Mouse (Mus musculus): ENCODE measurements at regions not wholly inside any gene's neighbourhood (a gene's known extent, or its start where the extent isn't known, plus 50 kb on each side); places are given as distances from the start of the nearest gene placed in this dataset.

DNA sequence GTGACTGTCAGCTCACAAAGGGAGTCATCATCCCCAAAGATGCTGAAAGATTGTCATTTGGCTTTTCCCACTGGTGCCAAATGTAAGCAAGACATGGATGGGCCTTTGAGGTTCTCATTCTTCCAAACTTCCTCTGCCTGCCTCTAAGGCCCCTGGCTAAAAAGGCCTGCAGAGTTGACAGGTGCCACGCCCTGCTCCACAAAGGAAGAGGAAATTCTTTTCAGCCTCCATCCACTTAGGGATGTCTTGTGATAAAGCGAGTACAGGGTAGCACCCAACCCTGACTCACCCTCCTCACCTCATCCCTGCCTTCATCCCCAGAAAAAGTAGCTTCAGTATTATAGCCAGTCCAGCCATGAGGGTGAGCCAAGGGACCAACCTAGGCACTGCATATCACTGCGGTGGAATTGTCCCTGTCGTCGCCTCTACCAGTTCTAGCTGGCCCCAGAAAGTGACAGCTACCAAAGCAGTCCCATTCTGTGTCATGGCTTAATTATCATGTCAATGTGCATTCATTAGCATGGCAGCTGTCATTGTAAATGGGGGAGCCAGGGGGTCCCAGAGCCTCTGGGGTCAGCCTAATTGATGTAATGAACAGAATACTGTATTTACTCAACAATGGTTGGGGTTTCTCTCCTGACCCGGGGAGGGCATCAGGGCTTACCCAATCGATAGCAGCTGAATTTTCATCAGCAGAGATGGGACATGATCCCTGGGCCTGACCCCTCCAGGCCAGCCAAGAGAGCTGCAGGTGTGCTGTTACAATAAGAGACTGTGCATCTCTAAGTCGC lies 104.5 kb upstream of the Tbx20 start:
- Histone ChIP-seq H3K27me3 (ENCODE audit: control insufficient read depth, insufficient read depth, low read length) (no peaks in the 10 kb centered on the region), H3K27ac (no peak overlapping the region), H3K36me3 (ENCODE audit: control insufficient read depth, insufficient read depth, low read length) (no peaks in the 10 kb centered on the region), H3K4me1 (ENCODE audit: control insufficient read depth, insufficient read depth, low read length) (no peaks in the 10 kb centered on the region), H3K79me2 (replicated peaks; ENCODE audit: control insufficient read depth, insufficient read depth, low read length) (no peaks in the 10 kb centered on the region; the same call in 1 of the 2 replicates), H3K4me3 (no peak overlapping the region), H3K9ac (ENCODE audit: low read depth, low read length) (no peak overlapping the region)
- WGBS = 74% methylated on average over 8 of the region's 8 CpGs
- TF ChIP-seq CTCF (IDR thresholded peaks at IDR 0.05) (no peak), EP300 (IDR thresholded peaks at IDR 0.05; ENCODE audit: insufficient read depth, low read depth, low read length) (no peak), POLR2A (IDR thresholded peaks at IDR 0.05; ENCODE audit: insufficient read depth, low read depth, low read length) (no peak)
- no peak for DNase-seq
- intact Hi-C loops (cut with DNase I) = no loop called here

DNA sequence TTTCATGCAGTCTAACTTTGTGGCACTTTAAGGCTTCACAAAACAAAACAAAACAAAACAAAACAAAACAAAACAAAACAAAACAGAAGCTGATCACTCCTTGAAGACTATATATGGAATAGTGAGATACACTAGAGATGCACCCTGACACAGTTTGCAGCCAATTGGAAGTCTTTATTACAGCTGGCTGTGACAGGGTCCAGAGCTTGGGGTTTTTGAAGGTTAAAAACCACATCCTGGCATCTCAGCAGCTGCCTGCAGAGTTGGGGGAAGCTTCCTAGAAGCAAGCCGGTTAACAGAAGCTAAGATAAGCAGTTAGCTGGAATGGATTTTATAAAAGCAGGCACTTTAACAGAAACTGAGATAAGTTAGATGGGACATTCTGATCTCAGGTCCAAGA lies 105.6 kb upstream of the Tbx20 start:
- WGBS = 31% methylated on average over 1 of the region's 1 CpGs
- H3K4me1 ChIP-seq (ENCODE audit: control insufficient read depth, insufficient read depth, low read length) = no peaks in the 10 kb centered on the region
- TF ChIP-seq POLR2A (IDR thresholded peaks at IDR 0.05; ENCODE audit: insufficient read depth, low read depth, low read length) (no peak), CTCF (IDR thresholded peaks at IDR 0.05) (no peak), EP300 (IDR thresholded peaks at IDR 0.05; ENCODE audit: insufficient read depth, low read depth, low read length) (no peak)

DNA sequence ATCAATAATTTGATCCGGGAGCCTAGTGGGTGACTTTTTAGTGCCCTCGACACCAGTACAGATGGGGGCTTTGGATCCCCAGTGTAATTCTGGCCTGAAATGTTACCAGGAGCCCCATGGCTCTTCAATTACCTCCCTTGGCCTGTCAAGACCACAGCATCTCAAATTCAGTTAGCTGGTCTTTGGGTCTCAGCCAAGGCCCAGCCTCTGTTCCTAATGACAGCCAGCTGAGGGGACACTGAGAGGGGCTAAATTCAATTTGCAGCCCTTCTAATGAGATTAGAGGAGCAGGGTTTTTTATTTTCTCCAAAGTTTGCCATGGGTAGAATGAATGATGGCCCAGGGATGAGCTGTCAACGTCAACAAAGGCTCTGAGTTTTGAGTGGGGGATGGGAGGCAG lies 109.9 kb upstream of the Tbx20 start:
- H3K9ac ChIP-seq (ENCODE audit: low read depth, low read length) = no peak overlapping the region
- H3K4me1 ChIP-seq (ENCODE audit: control insufficient read depth, insufficient read depth, low read length) = no peaks in the 10 kb centered on the region
- 61% methylated on average over 3 of the region's 3 CpGs for WGBS
- no peaks in the 10 kb centered on the region for H3K36me3 ChIP-seq (ENCODE audit: control insufficient read depth, insufficient read depth, low read length)
- TF ChIP-seq POLR2A (IDR thresholded peaks at IDR 0.05; ENCODE audit: insufficient read depth, low read depth, low read length) (no peak), EP300 (IDR thresholded peaks at IDR 0.05; ENCODE audit: insufficient read depth, low read depth, low read length) (no peak), CTCF (IDR thresholded peaks at IDR 0.05) (no peak)
- H3K27ac ChIP-seq = no peak overlapping the region
- H3K4me3 ChIP-seq = no peak overlapping the region
- H3K79me2 ChIP-seq (replicated peaks; ENCODE audit: control insufficient read depth, insufficient read depth, low read length) = no peaks in the 10 kb centered on the region
- intact Hi-C loops (cut with DNase I) = no loop called here
- no peaks in the 10 kb centered on the region for H3K27me3 ChIP-seq (ENCODE audit: control insufficient read depth, insufficient read depth, low read length)
- no peak for DNase-seq

More for the DNA sequence above, 105.6 kb upstream of the Tbx20 start:
- Histone ChIP-seq H3K79me2 (replicated peaks; ENCODE audit: control insufficient read depth, insufficient read depth, low read length) (no peaks in the 10 kb centered on the region; the same call in 1 of the 2 replicates), H3K27me3 (ENCODE audit: control insufficient read depth, insufficient read depth, low read length) (no peaks in the 10 kb centered on the region), H3K9ac (ENCODE audit: low read depth, low read length) (no peak overlapping the region), H3K36me3 (ENCODE audit: control insufficient read depth, insufficient read depth, low read length) (no peaks in the 10 kb centered on the region), H3K27ac (no peak overlapping the region), H3K4me3 (no peak overlapping the region)
- DNase-seq = no peak
- intact Hi-C loops (cut with DNase I) = no loop called here

- H3K9ac ChIP-seq (ENCODE audit: low read depth, low read length) = no peak overlapping the region
- TF ChIP-seq POLR2A (IDR thresholded peaks at IDR 0.05; ENCODE audit: insufficient read depth, low read depth, low read length) = no peak
- no peak for TF ChIP-seq EP300 (IDR thresholded peaks at IDR 0.05; ENCODE audit: insufficient read depth, low read depth, low read length)
- TF ChIP-seq CTCF (IDR thresholded peaks at IDR 0.05) = no peak
- H3K27ac ChIP-seq = no peak overlapping the region
- no peak overlapping the region for H3K4me3 ChIP-seq
- H3K4me1 ChIP-seq (ENCODE audit: control insufficient read depth, insufficient read depth, low read length) = no peaks in the 10 kb centered on the region
- H3K36me3 ChIP-seq (ENCODE audit: control insufficient read depth, insufficient read depth, low read length) = no peaks in the 10 kb centered on the region
- peak in 1 of 2 experiments; percentile 23 for DNase-seq
- no peaks in the 10 kb centered on the region for H3K27me3 ChIP-seq (ENCODE audit: control insufficient read depth, insufficient read depth, low read length)
- H3K79me2 ChIP-seq (replicated peaks; ENCODE audit: control insufficient read depth, insufficient read depth, low read length) = no peaks in the 10 kb centered on the region
- WGBS = 45% methylated on average over 9 of the region's 9 CpGs
- intact Hi-C loops (cut with DNase I) = no loop called here
Measured at GRCm38 (mm10) chr9:24888282-24888681, 114.2 kb upstream of the Tbx20 start.

- 55% methylated on average over 13 of the region's 13 CpGs for WGBS
- Histone ChIP-seq H3K9ac (ENCODE audit: low read depth, low read length) (no peak overlapping the region), H3K4me3 (no peak overlapping the region), H3K27me3 (ENCODE audit: control insufficient read depth, insufficient read depth, low read length) (no peaks in the 10 kb centered on the region), H3K79me2 (replicated peaks; ENCODE audit: control insufficient read depth, insufficient read depth, low read length) (no peaks in the 10 kb centered on the region), H3K36me3 (ENCODE audit: control insufficient read depth, insufficient read depth, low read length) (no peaks in the 10 kb centered on the region), H3K27ac (peak overlapping the region; percentile 20), H3K4me1 (ENCODE audit: control insufficient read depth, insufficient read depth, low read length) (no peaks in the 10 kb centered on the region; the same call in 1 of the 2 replicates)
- intact Hi-C loops (cut with DNase I) = loop anchor here (2.0 kb wide), 1 partner anchor 24 kb away; no protein-coding TSS in a partner anchor
- DNase-seq = peak; percentile 57 to 71
- no peak for TF ChIP-seq CTCF (IDR thresholded peaks at IDR 0.05)
Measured at GRCm38 (mm10) chr9:24896498-24897261, 122.6 kb upstream of the Tbx20 start.

Measured in heart, adult 2 months (tissue).